8 mouse cellular contexts compared by ENCODE assay signal in the genomic region with DNA sequence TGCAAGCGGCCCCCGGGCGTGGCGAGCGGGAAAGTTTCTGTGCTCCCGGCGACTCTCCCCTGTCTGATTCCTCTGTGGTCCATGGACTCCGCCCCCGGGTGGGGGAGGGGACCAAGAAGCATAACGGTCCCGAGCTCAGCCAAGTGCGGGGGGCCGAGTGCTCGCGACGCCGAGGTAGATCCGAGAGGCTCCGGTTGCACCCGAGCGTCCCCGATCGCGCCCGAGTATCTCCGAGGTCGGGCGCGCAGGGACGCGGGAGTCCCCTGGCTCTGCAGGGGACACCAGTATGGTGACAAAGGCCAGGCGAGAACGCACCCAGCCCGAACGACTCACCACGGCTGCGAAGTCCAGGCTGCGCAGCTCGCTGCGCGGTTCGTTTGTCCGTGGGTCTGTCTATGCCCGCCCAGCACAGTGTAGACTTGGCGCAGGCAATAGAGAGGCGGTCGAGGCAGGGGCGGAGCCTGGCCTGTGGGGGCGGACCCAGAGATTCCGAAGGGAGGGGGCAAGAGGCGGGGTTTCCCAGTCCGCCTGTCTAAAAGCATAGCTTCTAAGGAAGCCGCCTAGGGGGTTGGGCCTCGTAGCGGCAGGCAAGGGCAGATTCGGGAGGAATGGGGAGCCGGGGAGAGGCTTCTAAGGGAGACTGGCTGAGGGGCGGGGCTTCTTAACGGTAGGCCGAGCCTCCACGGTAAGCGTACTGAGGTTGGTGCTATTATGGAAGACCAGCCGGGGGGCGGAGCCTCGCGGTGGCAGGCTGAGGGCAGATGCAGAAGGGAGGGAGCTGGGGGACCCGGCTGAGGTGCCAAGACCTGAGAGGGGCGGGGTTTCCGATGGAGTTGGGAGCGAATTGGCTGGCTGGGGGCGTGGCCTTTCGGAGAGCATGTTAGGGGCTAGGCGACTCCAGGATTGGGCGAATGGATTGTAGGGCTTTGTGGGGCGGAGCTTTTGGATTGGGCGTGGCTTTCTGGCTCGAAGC. TPM values are rescaled to one million over a fixed set of nuclear protein-coding genes. Genes with fewer than 3 reads are reported as not detected.
DNase-seq lines count a peak whose midpoint lies in the region; ATAC-seq lines count a peak whose summit lies in the region.

No protein-coding gene starts in this region.

- H3K4me2 ChIP-seq in heart, embryonic 13.5 days, result peak overlapping the region; percentile 89
- H3K4me2 ChIP-seq in liver, embryonic 12.5 days, result peak overlapping the region; percentile 80
- H3K4me2 ChIP-seq in stomach, embryonic 15.5 days, result peak overlapping the region; percentile 93

- no peaks in the 10 kb centered on the region for H3K9me3 ChIP-seq in heart, embryonic 13.5 days
- no peaks in the 10 kb centered on the region for H3K9me3 ChIP-seq in liver, embryonic 12.5 days (replicated peaks)
- H3K9me3 ChIP-seq in stomach, embryonic 15.5 days, result no peaks in the 10 kb centered on the region

- 0 out of 2 replicates have a peak, but pooled peaks cover 2% of the 10 kb centered on the region for H3K4me1 ChIP-seq in brown adipose tissue, adult 24 weeks (ENCODE audit: control insufficient read depth, insufficient read depth, insufficient read length, low read length)
- peaks cover 48% of the 10 kb centered on the region for H3K4me1 ChIP-seq in heart, embryonic 13.5 days
- H3K4me1 ChIP-seq in liver, embryonic 12.5 days, result peaks cover 44% of the 10 kb centered on the region
- H3K4me1 ChIP-seq in stomach, embryonic 15.5 days, result peaks cover 49% of the 10 kb centered on the region

- H3K36me3 ChIP-seq in heart, embryonic 13.5 days, result peaks cover 11% of the 10 kb centered on the region
- H3K36me3 ChIP-seq in liver, embryonic 12.5 days, result peaks cover 7% of the 10 kb centered on the region
- peaks cover 5% of the 10 kb centered on the region; the same call in 1 of the 2 replicates for H3K36me3 ChIP-seq in stomach, embryonic 15.5 days

- H3K27me3 ChIP-seq in heart, embryonic 13.5 days (replicated peaks), result no peaks in the 10 kb centered on the region
- peaks cover 46% of the 10 kb centered on the region for H3K27me3 ChIP-seq in liver, embryonic 12.5 days (replicated peaks)
- no peaks in the 10 kb centered on the region for H3K27me3 ChIP-seq in stomach, embryonic 15.5 days (replicated peaks)

- ATAC-seq in heart, embryonic 13.5 days (ENCODE audit: extremely low read depth, insufficient number of reproducible peaks, low FRiP score, low TSS enrichment), result peak; percentile 87
- ATAC-seq in liver, embryonic 12.5 days, result peak; percentile 89
- peak; percentile 92 for ATAC-seq in stomach, embryonic 15.5 days (ENCODE audit: insufficient read depth, low FRiP score, low read depth)

- H3K9ac ChIP-seq in heart, embryonic 13.5 days, result peak overlapping the region; percentile 89
- peak overlapping the region; percentile 45 for H3K9ac ChIP-seq in liver, embryonic 12.5 days
- H3K9ac ChIP-seq in stomach, embryonic 15.5 days, result peak overlapping the region; percentile 85

- peak overlapping the region; percentile 73 for H3K4me3 ChIP-seq in brown adipose tissue, adult 24 weeks (ENCODE audit: insufficient read depth, low read depth, low read length)
- H3K4me3 ChIP-seq in heart, embryonic 13.5 days, result peak overlapping the region; percentile 66
- peak overlapping the region; percentile 59 for H3K4me3 ChIP-seq in liver, embryonic 12.5 days
- peak overlapping the region; percentile 67 for H3K4me3 ChIP-seq in stomach, embryonic 15.5 days (replicated peaks)

- DNase-seq in CD4-positive helper T cell, adult 2 months (ENCODE audit: low read depth, low spot score), result peak; percentile 97
- peak; percentile 93 for DNase-seq in fat pad, adult 2 months (ENCODE audit: extremely low read depth, low read depth, low spot score)
- peak; percentile 100 for DNase-seq in kidney, postnatal 10 days
- peak; percentile 89 to 93 for DNase-seq in natural killer cell, adult 2 months (ENCODE audit: low spot score in 2 of 2)

- WGBS in heart, embryonic 13.5 days, result 1% methylated on average over 77 of the region's 77 CpGs
- WGBS in liver, embryonic 12.5 days (ENCODE audit: insufficient replicate concordance), result under 1% methylated on average over 76 of the region's 77 CpGs
- under 1% methylated on average over 76 of the region's 77 CpGs for WGBS in stomach, embryonic 15.5 days

- no peak overlapping the region for H3K27ac ChIP-seq in brown adipose tissue, adult 24 weeks (replicated peaks; ENCODE audit: low read depth, low read length)
- peak overlapping the region; percentile 95 for H3K27ac ChIP-seq in heart, embryonic 13.5 days (replicated peaks)
- H3K27ac ChIP-seq in liver, embryonic 12.5 days, result peak overlapping the region; percentile 42
- H3K27ac ChIP-seq in stomach, embryonic 15.5 days, result peak overlapping the region; percentile 97

RNA-seq across cellular contexts. Expression of a gene that starts 14.2 kb away (rescaled TPM):
- polyA plus RNA-seq in brown adipose tissue, adult 24 weeks (2012; ENCODE audit: insufficient read depth, insufficient read length, missing spikeins), result 10.3 and 10.7 TPM in 2 replicates
- 45.4 and 50.1 TPM in 2 replicates for polyA plus RNA-seq in heart, embryonic 13.5 days (2015; fragmentation: Nextera tagmentation; extraction: Ambion mirVana)
- polyA plus RNA-seq in liver, embryonic 12.5 days (2016; fragmentation: Nextera tagmentation; extraction: Ambion mirVana), result 19.3 and 21.2 TPM in 2 replicates
- 71.8 and 81.2 TPM in 2 replicates for polyA plus RNA-seq in stomach, embryonic 15.5 days (2015; fragmentation: Nextera tagmentation; extraction: Ambion mirVana)

RNA-seq across cellular contexts. Expression of a gene that starts 50.2 kb away (rescaled TPM):
- not detected in 2 replicates for polyA plus RNA-seq in brown adipose tissue, adult 24 weeks (2012; ENCODE audit: insufficient read depth, insufficient read length, missing spikeins)
- not detected in 2 replicates for polyA plus RNA-seq in heart, embryonic 13.5 days (2015; fragmentation: Nextera tagmentation; extraction: Ambion mirVana)
- not detected in 2 replicates for polyA plus RNA-seq in liver, embryonic 12.5 days (2016; fragmentation: Nextera tagmentation; extraction: Ambion mirVana)
- polyA plus RNA-seq in stomach, embryonic 15.5 days (2015; fragmentation: Nextera tagmentation; extraction: Ambion mirVana), result not detected in 2 replicates
